Mouse (Mus musculus) E14TG2a.4 (cell line): ENCODE measurements at regions not wholly inside any gene's neighbourhood (a gene's known extent, or its start where the extent isn't known, plus 50 kb on each side); places are given as distances from the start of the nearest gene placed in this dataset.

Experiments used
- H3K27me3 ChIP-seq: 2 replicates; pipeline ENCODE4 v1.6.1; 2014; ENCODE audit warnings: low read length, control low read depth; ENCODE audit not compliant: insufficient read depth
- H3K36me3 ChIP-seq: 2 replicates; pipeline ENCODE4 v1.6.1; 2014; ENCODE audit warnings: low read length, control low read depth; ENCODE audit not compliant: insufficient read depth
- H3K4me1 ChIP-seq: replicated peaks from 2 replicates; pipeline ENCODE4 v1.6.1; 2014; ENCODE audit warnings: low read depth, low read length, control low read depth
- H3K4me3 ChIP-seq: replicated peaks from 2 replicates; pipeline ENCODE4 v1.5.1; 2014; ENCODE audit warnings: mild to moderate bottlenecking, low read length
- H3K9me3 ChIP-seq: 2 replicates; pipeline ENCODE4 v1.6.1; 2014; ENCODE audit warnings: low read length, control low read depth
- CTCF ChIP-seq: conservative IDR thresholded peaks from 2 replicates; pipeline ENCODE4 v1.5.1; 2014; ENCODE audit warnings: low read length
- NANOG ChIP-seq: IDR thresholded peaks from 2 replicates; pipeline ENCODE4 v1.6.1; 2014; ENCODE audit warnings: borderline replicate concordance, low read length, mixed read lengths
- POU5F1 ChIP-seq: IDR thresholded peaks from 2 replicates; pipeline ENCODE4 v1.6.1; 2014; ENCODE audit warnings: low read length, borderline replicate concordance

DNA sequence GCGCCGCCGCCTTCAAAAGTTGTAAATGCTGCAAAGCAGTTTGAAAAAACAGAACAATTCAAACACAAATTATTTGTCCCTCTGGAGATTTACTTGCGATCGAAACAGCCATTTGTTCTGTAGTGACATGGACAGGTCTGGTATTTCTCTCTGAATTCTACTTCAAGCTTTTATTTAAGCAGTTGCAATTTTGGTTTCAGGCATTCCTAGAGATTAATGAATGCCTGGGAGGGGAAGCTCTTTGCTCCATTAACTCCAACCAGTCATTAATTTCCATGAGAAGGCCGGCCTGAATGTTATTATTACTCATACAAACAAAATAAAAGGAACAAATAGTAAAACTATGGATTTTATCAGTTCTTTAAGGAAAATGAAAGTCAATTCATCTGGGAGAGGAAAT lies 1327.8 kb upstream of the Flrt2 start:
- H3K9me3 ChIP-seq = no peaks in the 10 kb centered on the region
- H3K27me3 ChIP-seq = no peaks in the 10 kb centered on the region
- H3K4me3 ChIP-seq = no peak overlapping the region
- TF ChIP-seq NANOG (no peak), POU5F1 (no peak), CTCF (no peak)
- H3K4me1 ChIP-seq = no peaks in the 10 kb centered on the region
- no peaks in the 10 kb centered on the region for H3K36me3 ChIP-seq

DNA sequence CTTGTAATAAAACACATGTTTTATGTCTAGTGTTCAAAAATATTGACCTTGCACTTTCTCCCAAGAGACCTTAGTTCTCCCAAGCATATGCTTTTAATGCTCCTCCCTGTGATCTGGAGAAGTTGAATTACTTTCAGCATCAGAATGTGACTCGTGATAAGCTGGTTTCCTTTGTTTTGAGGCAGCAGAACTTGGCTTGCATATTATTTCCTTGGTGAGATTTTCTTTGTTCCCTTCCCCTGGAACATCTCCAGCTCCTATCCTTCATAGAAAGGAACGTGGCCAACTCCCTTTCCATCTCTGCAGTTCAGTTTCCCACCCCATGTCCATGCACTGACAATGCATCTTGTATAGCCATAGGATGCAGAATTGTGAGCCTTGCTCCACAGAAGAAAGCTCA lies 1292.0 kb upstream of the Flrt2 start:
- H3K27me3 ChIP-seq = no peaks in the 10 kb centered on the region
- H3K4me3 ChIP-seq = no peak overlapping the region
- no peaks in the 10 kb centered on the region for H3K9me3 ChIP-seq
- TF ChIP-seq NANOG = no peak
- no peak for TF ChIP-seq CTCF
- TF ChIP-seq POU5F1 = no peak
- no peaks in the 10 kb centered on the region for H3K4me1 ChIP-seq
- no peaks in the 10 kb centered on the region for H3K36me3 ChIP-seq

DNA sequence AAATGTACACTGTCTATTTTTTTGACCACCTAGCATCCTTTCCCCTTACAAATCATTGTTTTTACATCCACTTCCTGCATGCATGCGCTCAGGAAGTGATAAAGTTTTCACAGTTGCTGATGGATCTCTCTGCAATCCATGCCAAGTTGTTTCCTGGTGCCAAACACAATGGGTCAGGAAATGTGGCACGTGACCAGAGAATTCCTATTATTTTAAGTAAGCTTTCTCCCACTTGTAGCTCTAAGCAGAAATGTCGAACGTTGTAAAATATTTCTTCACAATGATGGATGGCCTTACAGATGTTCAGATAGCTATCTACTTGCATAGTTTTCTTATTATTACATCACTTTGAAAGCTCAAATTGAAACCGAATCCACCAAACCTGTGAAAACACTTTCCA lies 1271.1 kb upstream of the Flrt2 start:
- Histone ChIP-seq H3K4me1 (no peaks in the 10 kb centered on the region), H3K27me3 (no peaks in the 10 kb centered on the region), H3K4me3 (no peak overlapping the region), H3K9me3 (no peaks in the 10 kb centered on the region), H3K36me3 (no peaks in the 10 kb centered on the region)
- no peak for TF ChIP-seq POU5F1
- no peak for TF ChIP-seq CTCF
- TF ChIP-seq NANOG = no peak

DNA sequence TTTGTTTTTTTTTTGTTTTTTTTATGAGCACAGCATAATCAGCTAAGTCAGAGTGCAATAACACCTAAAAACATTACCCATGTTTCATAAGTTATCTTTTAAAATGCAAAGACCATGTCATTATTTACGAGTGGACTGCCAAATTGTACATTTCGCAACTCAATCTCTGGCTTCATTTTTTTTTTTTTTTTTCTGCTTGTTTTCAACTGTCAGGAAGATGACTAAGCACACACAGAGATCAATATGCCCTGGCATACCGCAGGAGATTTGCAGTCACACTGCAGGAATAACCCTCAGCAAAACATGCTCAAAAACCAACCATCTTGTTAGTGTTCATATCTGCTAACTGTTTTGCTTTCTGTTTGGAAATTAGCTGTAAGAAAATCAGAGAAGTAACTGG lies 1270.3 kb upstream of the Flrt2 start:
- Histone ChIP-seq H3K27me3 (no peaks in the 10 kb centered on the region), H3K9me3 (no peaks in the 10 kb centered on the region), H3K4me3 (no peak overlapping the region), H3K4me1 (no peaks in the 10 kb centered on the region), H3K36me3 (no peaks in the 10 kb centered on the region)
- TF ChIP-seq POU5F1 (no peak), NANOG (no peak), CTCF (no peak)

DNA sequence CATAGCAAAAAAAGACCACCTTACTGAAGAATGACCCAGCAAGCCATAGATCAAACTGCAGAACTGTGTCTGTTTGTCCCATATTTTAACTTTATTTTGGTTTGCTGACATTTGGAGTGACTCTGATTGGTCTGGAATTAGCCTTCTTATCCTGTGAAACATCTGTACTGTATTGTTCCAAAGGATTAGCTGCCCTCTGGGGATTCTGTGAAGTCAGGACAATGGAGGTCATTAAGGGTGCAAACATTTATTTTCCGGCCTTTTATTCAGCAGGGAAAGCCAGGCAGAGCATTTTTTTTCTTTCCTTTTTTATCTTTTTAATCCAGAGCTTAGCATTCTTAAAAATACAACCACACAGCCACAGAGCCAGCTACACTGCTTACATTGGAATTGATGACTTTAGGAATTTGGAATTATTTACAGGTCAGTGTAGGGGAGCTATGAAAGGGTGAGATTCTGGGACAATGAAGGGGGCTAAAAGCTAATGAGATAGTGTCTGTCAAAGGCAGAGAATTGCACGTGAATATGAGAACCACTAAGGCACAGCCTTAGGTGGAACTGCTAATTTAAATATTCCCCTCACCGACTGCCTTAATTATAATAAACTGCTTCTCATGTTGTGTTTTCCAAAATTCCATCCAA lies 1267.6 kb upstream of the Flrt2 start:
- TF ChIP-seq NANOG (no peak), POU5F1 (no peak), CTCF (no peak)
- Histone ChIP-seq H3K36me3 (no peaks in the 10 kb centered on the region), H3K9me3 (no peaks in the 10 kb centered on the region), H3K4me3 (no peak overlapping the region), H3K4me1 (no peaks in the 10 kb centered on the region), H3K27me3 (no peaks in the 10 kb centered on the region)

DNA sequence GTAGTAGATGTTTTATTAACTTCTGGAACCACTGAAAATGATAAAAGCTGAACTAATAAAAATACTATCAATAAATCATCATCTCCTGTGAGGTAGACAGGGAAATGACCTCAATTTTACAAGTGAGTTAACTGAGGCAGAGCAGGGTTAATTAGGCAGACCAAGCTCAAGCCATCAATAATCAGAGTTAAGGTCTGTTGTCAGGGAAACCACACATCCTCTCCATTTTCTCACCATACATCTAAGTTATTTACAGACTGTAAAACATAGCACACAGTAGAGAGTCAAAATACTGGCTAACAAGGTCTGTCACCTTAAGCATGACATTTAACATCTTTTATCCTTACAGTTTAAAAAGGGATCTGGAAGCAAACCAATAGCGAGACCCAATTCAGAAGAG lies 1242.5 kb upstream of the Flrt2 start:
- H3K4me3 ChIP-seq = no peak overlapping the region
- no peaks in the 10 kb centered on the region for H3K4me1 ChIP-seq
- no peaks in the 10 kb centered on the region for H3K9me3 ChIP-seq
- TF ChIP-seq NANOG (no peak), POU5F1 (no peak), CTCF (no peak)
- H3K27me3 ChIP-seq = no peaks in the 10 kb centered on the region
- no peaks in the 10 kb centered on the region for H3K36me3 ChIP-seq

DNA sequence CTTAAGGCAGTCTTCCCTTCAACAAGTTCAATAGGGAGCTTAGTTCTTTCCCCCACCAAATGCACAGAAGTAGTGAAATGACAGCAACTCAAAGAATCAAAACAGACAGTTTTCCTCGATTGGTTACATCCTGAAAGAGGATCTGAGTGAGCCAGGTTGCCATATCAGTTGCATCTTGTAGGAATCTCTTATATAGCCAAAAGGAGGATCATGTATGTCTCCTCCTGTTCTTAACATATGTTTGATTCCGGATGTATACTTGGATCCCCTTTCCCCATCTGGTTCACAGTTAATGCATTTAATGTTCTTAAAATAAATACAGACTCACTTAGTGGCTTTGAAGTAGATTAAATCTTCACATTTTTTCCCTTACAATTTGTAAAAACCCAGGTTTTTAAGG lies 1224.0 kb upstream of the Flrt2 start:
- TF ChIP-seq NANOG (no peak), CTCF (no peak), POU5F1 (no peak)
- Histone ChIP-seq H3K4me1 (no peaks in the 10 kb centered on the region), H3K36me3 (no peaks in the 10 kb centered on the region), H3K9me3 (no peaks in the 10 kb centered on the region), H3K27me3 (no peaks in the 10 kb centered on the region), H3K4me3 (no peak overlapping the region)

DNA sequence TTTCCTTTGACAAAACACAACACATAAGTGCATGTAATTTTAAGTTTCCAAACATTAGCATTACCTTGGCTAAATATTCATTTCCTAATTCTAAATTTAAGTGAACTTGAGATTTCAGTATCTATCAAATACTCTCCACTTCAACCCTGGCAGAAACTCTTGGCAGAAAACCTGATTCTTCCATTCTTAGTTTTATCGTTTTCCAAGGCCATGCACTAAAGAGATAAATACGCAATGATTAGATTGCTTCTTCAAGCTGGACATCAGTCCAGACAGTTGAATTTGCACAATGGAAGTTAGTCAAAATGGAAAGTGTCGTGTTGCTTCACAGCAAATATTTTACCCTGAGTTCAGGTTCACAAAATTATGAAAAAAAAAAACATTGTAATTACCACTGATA lies 1223.4 kb upstream of the Flrt2 start:
- no peak for TF ChIP-seq NANOG
- TF ChIP-seq POU5F1 = no peak
- no peak for TF ChIP-seq CTCF
- no peak overlapping the region for H3K4me3 ChIP-seq
- H3K4me1 ChIP-seq = no peaks in the 10 kb centered on the region
- H3K36me3 ChIP-seq = no peaks in the 10 kb centered on the region
- no peaks in the 10 kb centered on the region for H3K9me3 ChIP-seq
- no peaks in the 10 kb centered on the region for H3K27me3 ChIP-seq

DNA sequence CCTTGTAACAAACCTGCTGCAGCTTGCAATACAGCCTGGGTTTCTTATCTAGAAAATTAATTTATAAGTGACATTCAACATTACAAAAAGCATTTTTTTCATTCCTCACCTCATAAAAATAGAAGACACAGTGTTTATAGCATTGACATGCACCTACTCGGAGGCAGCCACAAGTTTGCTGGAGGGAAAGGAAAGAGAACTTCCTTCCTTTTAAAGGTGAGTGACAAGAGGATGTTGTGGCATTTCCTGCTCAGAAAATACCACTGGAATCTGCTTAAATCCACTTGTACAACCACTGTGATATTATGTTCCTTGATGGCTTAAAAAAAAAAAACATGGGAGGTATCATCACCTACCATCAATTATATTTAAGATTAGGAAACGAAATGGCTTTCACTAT lies 1222.2 kb upstream of the Flrt2 start:
- no peaks in the 10 kb centered on the region for H3K4me1 ChIP-seq
- no peaks in the 10 kb centered on the region for H3K9me3 ChIP-seq
- no peaks in the 10 kb centered on the region for H3K36me3 ChIP-seq
- no peak for TF ChIP-seq NANOG
- no peaks in the 10 kb centered on the region for H3K27me3 ChIP-seq
- no peak overlapping the region for H3K4me3 ChIP-seq

DNA sequence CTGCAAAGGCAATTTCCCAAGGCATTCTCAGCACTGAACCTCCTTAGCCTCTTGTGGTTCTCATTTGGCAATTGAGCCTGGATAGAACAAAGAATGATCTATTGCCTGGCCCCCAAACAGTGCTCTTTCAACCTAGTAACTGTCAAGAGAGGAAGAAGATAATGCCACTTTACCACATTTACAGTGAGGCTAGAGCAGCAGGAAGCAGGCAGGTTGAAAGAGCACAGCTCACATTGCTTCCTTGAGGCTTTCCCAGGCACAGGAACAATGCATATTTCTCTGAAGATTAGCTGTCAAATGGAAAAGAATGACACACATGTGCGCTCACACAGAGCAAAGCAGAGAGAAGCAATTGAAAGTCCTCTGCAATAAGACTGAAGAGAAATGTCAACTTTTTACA lies 1221.0 kb upstream of the Flrt2 start:
- H3K27me3 ChIP-seq = no peaks in the 10 kb centered on the region
- H3K4me3 ChIP-seq = no peak overlapping the region
- no peaks in the 10 kb centered on the region for H3K4me1 ChIP-seq
- no peaks in the 10 kb centered on the region for H3K36me3 ChIP-seq
- TF ChIP-seq NANOG = no peak
- no peak for TF ChIP-seq POU5F1
- no peak for TF ChIP-seq CTCF
- H3K9me3 ChIP-seq = no peaks in the 10 kb centered on the region
